Mouse (Mus musculus) neural tube, embryonic 14.5 days (tissue): ENCODE measurements around the gene Arl15. TPM values are rescaled to one million over a fixed set of nuclear protein-coding genes. Genes with fewer than 3 reads are reported as not detected.

Source experiments
- ATAC-seq: fragments of 200-750 bp; cut with Nextera tagmentation; 2 replicates; pipeline ENCODE4 v1.8.0; 2017; ENCODE audit warnings: low read depth, mild to moderate bottlenecking, moderate TSS enrichment, moderate library complexity
- H3K27ac ChIP-seq: fragments of 300-500 bp; sonication (generic); 2 replicates; pipeline ENCODE4 v1.5.1; 2014; ENCODE audit warnings: low read depth, mild to moderate bottlenecking, control low read depth, low read length, moderate library complexity, mixed read lengths
- H3K27me3 ChIP-seq: fragments of 300-500 bp; sonication (generic); 2 replicates; pipeline ENCODE4 v1.6.1; 2014; ENCODE audit warnings: low read length; ENCODE audit not compliant: control insufficient read depth, insufficient read depth
- H3K36me3 ChIP-seq: fragments of 300-500 bp; sonication (generic); 2 replicates; pipeline ENCODE4 v1.6.1; 2014; ENCODE audit warnings: low read length, mixed read lengths; ENCODE audit not compliant: control insufficient read depth, insufficient read depth
- H3K4me1 ChIP-seq: fragments of 300-500 bp; sonication (generic); 2 replicates; pipeline ENCODE4 v1.6.1; 2014; ENCODE audit warnings: low read length; ENCODE audit not compliant: control insufficient read depth, insufficient read depth
- H3K4me2 ChIP-seq: fragments of 300-500 bp; sonication (generic); 2 replicates; pipeline ENCODE4 v1.6.1; 2014; ENCODE audit warnings: mild to moderate bottlenecking, low read depth, low read length, control low read depth
- H3K4me3 ChIP-seq: fragments of 300-500 bp; sonication (generic); 2 replicates; pipeline ENCODE4 v1.5.1; 2014; ENCODE audit warnings: low read depth, low read length, control low read depth, mixed read lengths
- H3K9ac ChIP-seq: fragments of 300-500 bp; sonication (generic); replicated peaks from 2 replicates; pipeline ENCODE4 v1.6.1; 2014; ENCODE audit warnings: low read depth, mild to moderate bottlenecking, control low read depth, low read length, mixed read lengths
- H3K9me3 ChIP-seq: fragments of 300-500 bp; sonication (generic); 2 replicates; pipeline ENCODE4 v1.6.1; 2016; ENCODE audit warnings: low read length; ENCODE audit not compliant: control insufficient read depth
- WGBS: fragments of 180-500 bp; shearing (Covaris S2); extraction: QIAGEN DNeasy Blood & Tissue Kit; methylation state at CpG from one replicate; pipeline ENCODE4 v1.1.7; 2014; 5-methylcytosine and 5-hydroxymethylcytosine counted together
- polyA plus RNA-seq: library from polyadenylated mRNA; unstranded; fragments of >200 nt; fragmentation: Nextera tagmentation; extraction: Ambion mirVana; gene quantifications from 2 replicates; pipeline ENCODE4 v1.2.1, GENCODE M21; 2014

The Arl15 gene
- polyA plus RNA-seq, 1 experiment from 2014 or later: 26.8 TPM

DNA sequence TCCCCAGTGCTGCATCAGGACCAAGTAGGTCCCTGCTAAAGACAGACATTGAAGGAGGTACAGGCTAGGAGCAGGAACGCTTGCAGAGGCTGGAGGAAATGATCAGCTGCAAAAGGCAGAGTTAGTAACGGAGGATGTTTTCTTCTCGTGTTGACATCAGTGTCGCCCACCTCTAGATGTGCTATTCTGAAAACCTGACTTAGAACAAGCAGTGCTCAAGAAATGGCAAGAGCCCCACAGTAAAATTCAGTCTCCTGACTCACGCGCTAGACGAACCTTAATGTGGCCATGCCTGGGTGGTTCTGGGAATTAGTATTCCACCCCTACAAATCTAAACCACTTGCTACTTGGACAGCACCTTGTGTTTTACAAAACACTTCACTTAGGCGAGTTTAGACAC lies 291.1 kb downstream of the Arl15 start:
- Histone ChIP-seq H3K27me3 (no peaks in the 10 kb centered on the region), H3K4me3 (no peak overlapping the region), H3K9ac (no peak overlapping the region), H3K4me2 (no peak overlapping the region), H3K9me3 (no peaks in the 10 kb centered on the region), H3K36me3 (no peaks in the 10 kb centered on the region), H3K4me1 (no peaks in the 10 kb centered on the region), H3K27ac (no peak overlapping the region)
- ATAC-seq: no peak
- 80% methylated on average over 8 of the region's 8 CpGs for WGBS

- Histone ChIP-seq H3K4me2 (no peak overlapping the region), H3K27ac (no peak overlapping the region), H3K9me3 (no peaks in the 10 kb centered on the region), H3K4me1 (no peaks in the 10 kb centered on the region), H3K27me3 (no peaks in the 10 kb centered on the region), H3K4me3 (no peak overlapping the region), H3K36me3 (no peaks in the 10 kb centered on the region), H3K9ac (no peak overlapping the region)
- WGBS: 85% methylated on average over 5 of the region's 5 CpGs
- ATAC-seq: no peak; the same call in 1 of the 2 replicates
These were observed 292.0 kb downstream of the Arl15 start for GRCm38 (mm10) chr13:114086325-114086724.

GRCm38 (mm10) chr13:114086801-114087200 lies 292.5 kb downstream of the Arl15 start:
- no peak for ATAC-seq
- Histone ChIP-seq H3K9ac (no peak overlapping the region), H3K4me3 (no peak overlapping the region), H3K27me3 (no peaks in the 10 kb centered on the region), H3K27ac (no peak overlapping the region), H3K4me1 (no peaks in the 10 kb centered on the region), H3K36me3 (no peaks in the 10 kb centered on the region), H3K9me3 (no peaks in the 10 kb centered on the region), H3K4me2 (no peak overlapping the region)
- 93% methylated on average over 5 of the region's 5 CpGs for WGBS

DNA sequence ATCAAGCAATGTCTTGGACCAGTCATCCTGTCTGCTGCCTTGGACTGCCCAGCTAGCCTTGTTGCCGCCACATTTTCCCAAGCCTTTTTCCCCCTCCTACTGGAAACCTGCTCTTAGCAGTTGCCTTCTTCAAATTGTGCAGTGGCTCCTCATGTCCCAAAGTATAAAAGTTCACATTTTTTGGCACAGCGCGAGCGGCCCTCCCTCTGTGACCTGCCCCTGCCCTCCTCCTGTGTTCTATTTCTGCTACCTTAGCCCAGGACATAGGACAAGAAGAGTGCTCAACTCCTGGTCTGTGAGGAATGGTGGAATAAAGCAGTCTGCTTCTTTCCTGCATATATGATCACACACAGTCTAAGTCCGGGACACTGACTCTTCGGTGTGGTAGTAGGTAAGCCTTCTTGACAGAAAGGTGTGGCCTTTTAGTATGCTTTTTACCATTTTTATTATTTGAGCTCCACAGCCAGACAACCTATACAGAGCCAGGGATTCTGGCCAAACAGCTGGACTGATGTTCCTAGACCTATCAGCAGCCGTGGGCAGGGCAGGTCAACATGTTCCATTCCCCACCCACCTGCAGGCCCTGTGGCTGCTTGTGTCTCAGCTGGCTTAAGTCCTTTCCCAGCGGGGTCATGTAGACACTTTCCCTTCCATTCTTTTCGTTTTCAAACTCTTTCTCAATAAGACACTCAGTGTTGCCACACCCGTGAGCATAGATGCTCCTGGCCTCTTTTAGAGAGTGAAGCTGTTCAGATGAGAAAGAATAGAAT lies 293.6 kb downstream of the Arl15 start:
- no peak overlapping the region for H3K4me2 ChIP-seq
- ATAC-seq: no peak
- H3K4me3 ChIP-seq: no peak overlapping the region
- H3K4me1 ChIP-seq: no peaks in the 10 kb centered on the region
- no peak overlapping the region for H3K27ac ChIP-seq
- no peaks in the 10 kb centered on the region for H3K36me3 ChIP-seq
- no peak overlapping the region for H3K9ac ChIP-seq
- H3K27me3 ChIP-seq: no peaks in the 10 kb centered on the region
- H3K9me3 ChIP-seq: no peaks in the 10 kb centered on the region
- 91% methylated on average over 10 of the region's 10 CpGs for WGBS

DNA sequence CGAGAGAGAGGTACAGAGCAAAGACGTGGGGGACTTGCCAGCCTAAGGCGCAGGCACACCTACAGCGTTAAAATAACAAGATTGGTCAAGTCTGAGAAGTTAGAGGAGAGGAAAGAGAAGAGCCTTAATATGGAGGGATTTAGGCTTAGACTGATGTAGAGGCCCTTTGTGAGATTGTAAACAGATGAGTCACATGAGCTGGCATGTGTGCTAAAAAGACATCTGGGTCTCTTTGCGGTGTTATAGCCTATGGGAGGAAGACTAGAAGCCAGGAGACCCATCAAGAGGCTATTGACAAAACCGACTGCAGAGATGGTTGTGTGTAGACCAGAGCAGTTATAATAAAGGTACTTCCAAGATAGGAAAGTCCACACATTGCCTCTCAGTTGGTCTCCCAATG lies 296.5 kb downstream of the Arl15 start:
- Histone ChIP-seq H3K27me3 (no peaks in the 10 kb centered on the region), H3K9me3 (no peaks in the 10 kb centered on the region), H3K36me3 (no peaks in the 10 kb centered on the region), H3K9ac (no peak overlapping the region), H3K4me1 (no peaks in the 10 kb centered on the region), H3K4me3 (no peak overlapping the region), H3K27ac (no peak overlapping the region), H3K4me2 (no peak overlapping the region)
- ATAC-seq: no peak
- WGBS: 90% methylated on average over 6 of the region's 6 CpGs

GRCm38 (mm10) chr13:114091231-114091630 lies 296.9 kb downstream of the Arl15 start:
- Histone ChIP-seq H3K9me3 (no peaks in the 10 kb centered on the region), H3K4me3 (no peak overlapping the region), H3K27ac (no peak overlapping the region), H3K27me3 (no peaks in the 10 kb centered on the region), H3K36me3 (no peaks in the 10 kb centered on the region), H3K4me2 (no peak overlapping the region), H3K9ac (no peak overlapping the region), H3K4me1 (no peaks in the 10 kb centered on the region)
- 76% methylated on average over 9 of the region's 9 CpGs for WGBS
- ATAC-seq: no peak

DNA sequence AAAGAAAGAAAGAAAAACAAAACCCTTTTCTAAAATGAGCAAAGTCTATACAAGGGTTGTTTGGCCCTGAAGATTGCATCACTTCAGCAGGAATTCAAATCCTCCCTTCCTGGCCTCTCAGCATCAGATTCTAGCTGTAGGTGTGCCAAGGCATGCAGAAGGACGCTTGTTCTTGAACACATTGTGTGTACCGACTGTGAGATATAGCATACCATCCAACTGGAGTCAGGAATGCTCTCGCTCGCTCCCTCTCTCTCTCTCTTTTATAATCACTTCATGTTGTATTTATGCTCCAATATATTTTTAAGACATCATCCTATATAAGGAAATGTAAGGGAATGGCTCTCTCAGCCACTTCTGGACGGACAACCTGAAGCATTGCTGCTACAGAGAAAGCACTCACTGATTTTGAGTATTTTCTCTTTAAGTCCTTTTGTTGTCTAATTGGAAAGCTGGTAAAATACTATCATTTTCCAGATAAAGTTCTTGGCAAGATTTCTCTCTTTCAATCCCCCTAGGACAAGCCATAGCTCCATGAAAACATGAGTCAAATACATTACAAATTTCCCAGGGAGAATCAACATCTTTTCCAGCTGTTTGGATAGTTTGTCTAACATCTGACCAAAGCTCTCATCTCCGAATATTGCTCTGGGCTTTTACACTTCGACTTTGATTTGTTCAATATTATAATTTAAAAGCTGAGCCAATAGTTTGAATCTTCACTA lies 300.0 kb downstream of the Arl15 start:
- H3K4me3 ChIP-seq: no peak overlapping the region
- WGBS: 86% methylated on average over 7 of the region's 7 CpGs
- H3K9ac ChIP-seq: no peak overlapping the region
- H3K4me2 ChIP-seq: no peak overlapping the region
- H3K4me1 ChIP-seq: no peaks in the 10 kb centered on the region
- H3K9me3 ChIP-seq: no peaks in the 10 kb centered on the region
- no peaks in the 10 kb centered on the region for H3K36me3 ChIP-seq
- ATAC-seq: no peak
- no peaks in the 10 kb centered on the region for H3K27me3 ChIP-seq
- no peak overlapping the region for H3K27ac ChIP-seq

GRCm38 (mm10) chr13:114095440-114095839 lies 301.1 kb downstream of the Arl15 start:
- Histone ChIP-seq H3K4me3 (no peak overlapping the region), H3K27me3 (no peaks in the 10 kb centered on the region), H3K27ac (no peak overlapping the region), H3K4me2 (no peak overlapping the region), H3K36me3 (no peaks in the 10 kb centered on the region), H3K4me1 (no peaks in the 10 kb centered on the region), H3K9ac (no peak overlapping the region), H3K9me3 (no peaks in the 10 kb centered on the region)
- WGBS: 93% methylated on average over 4 of the region's 4 CpGs
- ATAC-seq: no peak

DNA sequence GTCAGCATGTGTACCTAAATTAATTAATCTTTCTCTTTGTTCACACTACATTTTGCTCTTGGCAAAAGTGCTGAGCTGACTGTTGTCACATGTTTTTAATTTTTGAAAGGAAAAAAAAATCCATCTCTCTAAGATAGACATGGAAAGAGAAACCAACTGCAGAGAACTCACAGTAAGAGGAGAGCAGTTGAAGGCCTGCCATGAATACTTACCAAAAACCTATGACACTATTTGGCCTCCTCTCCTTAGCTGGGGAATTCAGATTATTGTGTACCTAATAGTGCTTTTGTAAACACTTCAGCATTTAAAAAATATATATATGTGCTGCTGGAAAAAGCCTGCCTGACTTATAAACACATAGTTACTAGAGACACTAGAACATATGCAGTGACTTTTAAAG lies 302.1 kb downstream of the Arl15 start:
- Histone ChIP-seq H3K9ac (no peak overlapping the region), H3K27me3 (no peaks in the 10 kb centered on the region), H3K36me3 (no peaks in the 10 kb centered on the region), H3K4me3 (no peak overlapping the region), H3K9me3 (no peaks in the 10 kb centered on the region), H3K4me1 (no peaks in the 10 kb centered on the region), H3K4me2 (no peak overlapping the region), H3K27ac (no peak overlapping the region)
- ATAC-seq: no peak
